Mouse (Mus musculus): Measurements from ENCODE around the gene Pex11g.

The Pex11g gene

GRCm38 (mm10) chr8:3415661-3416060 is 51.8 kb downstream of the Pex11g start:
- no peak for DNase-seq (ENCODE audit: low spot score in 2 of 2)

- DNase-seq (ENCODE audit: low spot score in 2 of 2): no peak
Measured at GRCm38 (mm10) chr8:3415259-3415658, 52.2 kb downstream of the Pex11g start.

- DNase-seq (ENCODE audit: low spot score in 2 of 2): no peak
Measured at GRCm38 (mm10) chr8:3414639-3415190, 52.8 kb downstream of the Pex11g start.

GRCm38 (mm10) chr8:3412816-3413215 is 54.7 kb downstream of the Pex11g start:
- DNase-seq (ENCODE audit: low spot score in 2 of 2): no peak

GRCm38 (mm10) chr8:3411901-3412301 is 55.6 kb downstream of the Pex11g start:
- no peak for DNase-seq (ENCODE audit: low spot score in 2 of 2)

GRCm38 (mm10) chr8:3411085-3411484 is 56.4 kb downstream of the Pex11g start:
- DNase-seq (ENCODE audit: low spot score in 2 of 2): no peak

- no peak for DNase-seq (ENCODE audit: low spot score in 2 of 2)
Measured at GRCm38 (mm10) chr8:3407417-3407816, 60.1 kb downstream of the Pex11g start.

Measured in frontal cortex, postnatal 10 days (tissue).